Mouse (Mus musculus): ENCODE data around the gene Cdk15.

The Cdk15 gene

DNA sequence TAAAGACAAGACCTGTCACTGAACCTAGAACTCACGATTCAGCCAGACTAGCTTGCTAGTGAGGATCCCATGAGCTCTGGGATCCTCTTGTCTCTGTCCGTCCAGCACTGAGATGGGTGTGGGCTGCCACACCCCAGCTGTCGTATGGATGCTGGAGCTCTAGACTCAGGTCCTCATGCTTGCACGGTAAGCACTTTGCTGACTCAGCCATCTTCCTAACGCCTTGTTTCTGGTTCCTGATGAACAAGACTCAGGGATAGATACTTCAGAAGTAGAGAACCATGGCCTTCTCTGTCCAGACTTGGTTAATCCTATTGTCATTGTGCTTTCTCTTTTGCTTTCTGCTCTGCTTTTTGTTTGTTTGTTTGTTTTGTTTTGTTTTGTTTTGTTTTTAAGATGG is 29.2 kb downstream of the Cdk15 start:
- peak; percentile 65 for DNase-seq

DNA sequence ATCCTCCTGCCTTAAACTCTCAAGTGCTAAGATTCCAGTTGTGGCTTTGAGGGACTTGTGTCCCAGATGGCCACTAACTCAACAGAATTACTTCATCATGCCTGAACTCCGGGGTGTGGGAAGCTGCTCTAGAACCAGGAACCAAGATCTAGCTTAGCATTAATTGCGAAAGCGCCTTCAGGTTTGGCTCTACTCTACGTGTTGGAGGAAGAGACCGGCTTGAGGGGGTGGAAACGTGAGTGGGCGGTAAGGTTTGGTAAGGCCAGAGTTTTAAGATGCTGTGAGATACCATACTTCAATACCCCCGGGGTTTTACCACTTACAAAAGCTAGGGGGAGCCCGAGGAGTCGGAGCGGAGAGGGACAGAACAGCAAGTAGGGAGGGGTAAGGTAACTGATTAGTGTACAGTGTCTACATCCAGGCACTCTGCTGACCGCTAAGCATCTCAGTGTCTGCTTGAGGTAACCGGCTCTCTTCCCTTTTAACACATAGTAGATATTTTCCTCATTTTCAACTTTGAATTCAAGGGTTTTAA is 29.7 kb downstream of the Cdk15 start:
- peak; percentile 81 for DNase-seq

DNA sequence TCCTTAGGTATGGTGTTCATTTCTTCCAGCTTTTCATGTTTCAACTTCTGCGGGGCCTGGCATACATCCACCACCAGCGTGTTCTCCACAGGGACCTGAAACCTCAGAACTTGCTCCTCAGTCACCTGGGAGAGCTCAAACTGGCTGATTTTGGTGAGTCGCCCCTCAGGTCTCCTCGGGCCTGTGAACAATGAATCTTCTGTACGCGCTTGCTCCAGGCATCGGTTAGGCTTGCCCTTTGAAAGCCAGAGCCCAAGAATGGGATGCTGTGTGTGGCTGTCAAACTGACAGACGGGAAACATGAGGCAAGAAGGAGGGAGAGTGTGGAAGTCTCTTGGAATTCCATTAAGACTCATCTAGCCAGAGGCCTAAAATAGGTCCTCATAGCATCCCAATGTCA is 31.0 kb downstream of the Cdk15 start:
- DNase-seq: peak; percentile 74

DNA sequence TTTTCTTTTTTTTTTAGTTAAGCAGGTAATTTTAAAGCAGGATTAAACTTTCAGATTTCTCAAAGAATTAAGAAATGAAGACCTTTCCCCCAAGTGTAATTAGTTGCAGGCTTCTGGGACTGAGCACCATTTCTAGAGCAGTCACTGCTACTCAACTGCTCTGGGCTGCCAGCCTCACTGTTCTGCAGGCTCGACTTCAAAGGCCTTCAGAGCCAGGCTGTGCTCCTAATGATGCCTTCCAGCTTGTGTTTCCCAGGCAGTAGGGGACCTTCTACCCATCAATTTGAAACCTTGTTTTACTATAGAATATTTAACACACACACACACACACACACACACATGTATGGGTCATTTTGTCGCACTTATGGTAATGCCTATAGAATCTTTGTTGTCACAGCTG is 34.9 kb downstream of the Cdk15 start:
- peak; percentile 35 for DNase-seq

DNA sequence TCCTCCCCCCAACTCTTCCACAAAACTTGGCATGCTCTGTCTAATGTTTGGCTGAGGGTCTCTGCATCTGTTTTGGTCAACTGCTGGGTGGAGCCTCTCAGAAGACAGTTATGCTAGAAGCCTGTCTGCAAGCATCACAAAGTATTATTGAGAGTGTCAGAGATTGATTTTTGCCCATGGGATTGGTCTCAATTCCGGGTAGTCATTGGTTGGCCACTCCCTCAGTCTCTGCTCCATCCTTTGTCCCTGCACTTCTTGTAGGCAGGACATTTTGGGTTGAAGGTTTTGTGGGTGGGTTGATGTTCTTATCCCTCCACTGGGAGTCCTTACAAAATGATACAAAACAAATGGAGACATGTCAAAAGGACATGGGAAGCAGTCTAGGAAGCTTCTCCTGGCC is 39.1 kb downstream of the Cdk15 start:
- DNase-seq: peak; percentile 68

DNA sequence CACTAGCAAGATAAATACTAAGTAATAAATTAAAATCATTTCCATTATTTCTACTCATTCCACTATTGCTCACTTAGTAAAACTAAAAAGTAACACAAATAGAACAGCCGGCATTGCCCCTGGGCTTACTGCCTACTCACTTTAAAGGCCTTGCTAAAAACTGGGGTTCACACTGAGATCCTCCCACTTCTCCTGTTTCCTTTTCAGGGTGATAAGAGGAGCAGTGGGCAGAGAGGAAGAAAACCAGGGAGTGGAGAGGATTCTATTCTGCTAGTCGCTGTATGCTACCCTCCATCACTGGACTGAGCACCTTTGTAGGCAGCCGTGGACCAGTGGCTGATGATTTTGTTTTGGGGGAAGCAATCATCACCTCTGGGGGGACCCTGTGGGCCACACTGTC is 40.5 kb downstream of the Cdk15 start:
- peak; percentile 40 for DNase-seq

DNA sequence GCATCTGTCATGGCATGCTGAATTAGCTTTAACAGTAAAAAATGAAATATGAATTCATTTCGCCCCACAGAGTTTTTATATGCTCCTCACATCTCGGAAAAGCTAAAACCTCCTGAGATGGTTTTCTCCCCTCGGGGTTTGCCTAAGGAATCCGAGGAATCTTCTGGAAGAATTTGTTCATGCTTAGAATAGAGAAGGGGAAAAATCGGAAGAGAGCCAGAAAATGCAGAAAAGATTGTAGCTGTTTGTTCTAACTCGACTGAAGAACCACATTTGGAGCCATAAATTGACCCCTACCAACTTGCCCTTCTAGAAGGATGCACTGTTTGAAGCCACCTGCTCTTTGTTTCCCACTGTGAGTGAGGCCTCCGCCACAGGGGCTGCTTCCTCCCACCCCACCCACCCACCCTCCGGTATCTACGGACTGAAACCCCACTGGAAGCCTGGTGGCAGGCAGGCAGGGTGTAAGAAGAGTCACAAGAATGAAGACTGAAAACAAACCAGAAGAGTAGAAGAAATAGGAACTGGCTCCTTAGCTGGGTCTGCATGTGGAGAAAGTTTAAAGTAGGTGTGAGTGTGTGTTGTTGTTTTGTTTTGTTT is 41.9 kb downstream of the Cdk15 start:
- DNase-seq: peak; percentile 64

DNA sequence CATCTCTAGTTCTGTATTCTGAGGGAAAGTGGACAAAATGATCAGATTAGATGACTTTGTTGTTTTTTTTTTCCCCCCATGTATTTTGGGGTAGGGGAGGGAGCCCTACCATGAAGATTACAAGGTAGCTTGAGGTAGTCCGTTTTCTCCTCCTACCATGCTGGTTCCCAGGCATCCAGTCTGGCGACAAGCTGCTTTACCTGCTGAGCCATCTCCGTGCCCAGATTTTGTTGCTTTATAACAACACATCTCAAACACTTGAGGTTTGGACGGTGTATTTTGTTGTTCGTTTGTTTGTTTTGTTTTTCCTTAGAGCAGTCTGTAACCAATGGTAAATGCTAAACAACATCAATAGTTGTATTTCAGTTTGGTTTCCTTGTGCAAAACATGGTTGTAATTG is 50.6 kb downstream of the Cdk15 start:
- peak; percentile 18 for DNase-seq

DNA sequence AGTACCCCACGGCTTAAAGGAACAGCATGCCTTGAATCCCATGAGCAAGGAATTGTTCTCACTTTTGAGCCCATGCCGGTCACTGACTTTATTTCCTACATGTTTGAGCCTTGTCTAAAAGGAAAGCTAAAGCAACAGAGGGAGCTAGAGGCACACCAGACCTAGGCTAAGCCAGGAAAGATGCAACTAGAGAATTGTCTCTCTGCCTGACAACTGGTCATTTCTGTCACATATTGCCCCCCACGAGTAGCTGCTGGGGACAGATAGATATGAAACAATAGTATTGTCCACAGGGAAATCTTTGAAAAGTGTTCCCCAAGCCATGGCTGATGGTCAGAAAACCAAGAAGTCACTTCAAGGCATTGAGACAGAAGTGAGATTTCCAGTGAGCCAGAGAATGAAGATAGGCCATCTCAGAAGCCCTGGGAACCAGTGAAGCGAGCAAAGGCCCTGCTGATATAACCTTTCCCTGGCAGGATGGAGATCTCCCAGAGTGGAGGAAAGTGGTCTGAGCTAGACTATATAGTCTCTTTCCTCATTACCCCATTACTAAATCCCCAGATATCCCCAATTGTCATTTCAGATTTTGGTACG is 54.7 kb downstream of the Cdk15 start:
- no peak for DNase-seq

DNA sequence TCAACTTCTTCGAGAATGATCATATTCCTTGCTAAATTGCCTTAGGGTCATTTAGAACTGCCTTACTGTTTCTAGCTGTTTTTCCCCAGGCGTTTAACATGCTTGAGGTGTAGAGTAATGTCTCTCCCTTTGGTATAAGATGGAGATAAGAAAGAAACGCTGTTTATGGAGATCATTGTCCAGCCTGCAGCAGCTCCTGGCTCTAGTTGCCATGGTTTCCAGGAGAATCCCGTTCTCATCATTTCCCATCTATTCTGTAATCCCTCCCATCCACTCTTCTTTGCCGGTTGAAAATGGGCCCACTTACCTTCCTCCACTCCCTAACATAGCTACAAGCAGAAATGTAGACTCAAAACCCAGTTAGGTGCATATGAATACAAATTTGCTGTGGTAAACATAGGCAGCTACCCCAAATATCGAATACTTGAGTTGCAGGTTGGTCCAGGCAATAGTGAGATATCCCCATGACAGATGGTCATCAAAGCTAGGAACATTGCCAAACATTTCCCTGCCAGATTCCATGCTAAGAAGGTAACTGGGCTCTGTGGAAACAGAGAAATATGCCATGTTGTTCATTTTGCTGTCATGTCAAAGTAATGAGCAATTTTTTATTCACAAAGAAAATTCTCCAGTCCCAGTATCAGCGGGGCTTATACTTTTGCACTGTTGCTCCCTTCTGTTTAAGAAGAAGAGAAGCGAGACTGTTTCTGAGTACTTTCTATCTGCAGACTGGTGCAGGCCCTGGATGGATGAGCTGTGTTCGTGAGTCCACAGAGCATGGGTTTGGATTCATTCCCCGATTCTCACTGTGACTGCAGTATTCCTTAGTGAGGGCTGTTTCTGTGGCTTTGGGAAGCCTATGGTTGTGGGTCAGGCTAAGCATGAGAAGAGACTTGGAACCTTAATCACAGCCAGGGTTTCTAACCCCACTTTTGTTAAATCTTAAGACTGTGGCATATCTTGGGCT is 55.8 kb downstream of the Cdk15 start:
- DNase-seq: peak; percentile 59

DNA sequence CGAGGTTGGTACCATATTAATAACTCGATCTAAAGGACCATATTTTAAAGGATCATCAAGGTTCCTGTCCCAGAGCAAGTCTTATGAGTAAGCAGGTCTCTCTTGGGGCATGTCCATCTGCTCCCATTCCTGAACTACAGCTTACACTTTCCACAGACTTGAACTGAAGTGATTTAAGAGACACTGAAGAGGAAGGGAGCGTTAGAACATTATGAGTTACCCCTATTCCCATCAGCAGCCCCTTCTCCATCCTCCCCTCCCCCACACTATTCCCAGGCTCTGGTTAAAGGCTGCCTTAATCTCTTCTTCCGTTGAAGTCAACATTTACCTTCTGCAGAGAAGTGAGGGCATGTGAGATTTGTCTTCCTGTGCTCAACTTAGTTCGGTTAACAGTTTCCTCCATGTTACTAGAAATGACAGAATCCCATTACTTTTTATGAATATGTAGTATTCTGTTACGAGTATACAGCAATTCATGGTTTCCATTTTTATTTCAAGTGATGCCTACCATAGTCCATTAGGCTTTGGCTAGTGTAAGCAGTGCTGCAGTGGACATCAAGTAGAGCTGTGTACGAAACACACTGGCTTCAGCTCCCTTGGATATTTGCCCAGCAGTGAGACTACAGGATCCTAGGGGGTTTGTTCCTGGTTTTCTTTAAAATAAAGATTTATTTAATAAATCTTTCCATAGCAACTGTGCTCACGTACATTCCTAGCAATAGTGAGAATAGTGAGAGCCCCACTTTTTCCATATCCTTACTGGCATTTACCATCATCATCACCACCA is 56.6 kb downstream of the Cdk15 start:
- DNase-seq: peak; percentile 46

DNA sequence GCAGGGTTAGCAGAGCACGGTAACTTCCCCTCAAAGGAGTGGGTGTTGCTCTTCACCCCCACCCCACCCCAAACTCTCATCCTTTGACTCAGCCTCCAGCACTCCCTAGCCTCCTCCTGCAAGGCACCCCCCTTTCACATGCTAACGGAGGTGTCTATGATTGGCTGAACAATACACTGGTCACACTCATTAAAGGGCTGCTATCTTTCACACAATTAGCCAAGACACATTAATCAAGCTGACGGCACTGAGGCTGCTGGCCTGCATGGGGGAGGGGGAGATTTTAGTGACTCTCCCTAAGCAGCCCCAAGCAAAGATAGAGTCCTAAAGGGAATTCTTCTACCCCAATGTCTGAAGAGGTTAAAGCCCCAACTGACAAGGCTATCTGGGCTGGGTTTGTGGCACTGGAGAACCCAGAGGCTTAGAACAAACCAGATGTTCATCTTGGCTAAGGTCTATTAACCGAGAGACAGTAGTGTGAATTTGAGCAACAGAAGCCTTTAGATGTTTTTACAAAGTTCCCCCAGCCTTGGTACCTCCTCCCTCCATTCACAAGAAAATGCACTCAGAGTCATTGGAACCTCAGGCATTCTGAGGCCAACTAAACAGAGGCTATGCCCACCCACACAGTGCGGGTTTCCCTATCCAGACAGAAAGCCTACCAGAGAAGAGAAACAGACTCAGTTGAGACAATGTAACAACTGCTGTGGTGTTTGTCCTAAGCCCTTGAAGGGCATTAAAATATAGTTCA is 58.5 kb downstream of the Cdk15 start:
- DNase-seq: peak; percentile 78

DNA sequence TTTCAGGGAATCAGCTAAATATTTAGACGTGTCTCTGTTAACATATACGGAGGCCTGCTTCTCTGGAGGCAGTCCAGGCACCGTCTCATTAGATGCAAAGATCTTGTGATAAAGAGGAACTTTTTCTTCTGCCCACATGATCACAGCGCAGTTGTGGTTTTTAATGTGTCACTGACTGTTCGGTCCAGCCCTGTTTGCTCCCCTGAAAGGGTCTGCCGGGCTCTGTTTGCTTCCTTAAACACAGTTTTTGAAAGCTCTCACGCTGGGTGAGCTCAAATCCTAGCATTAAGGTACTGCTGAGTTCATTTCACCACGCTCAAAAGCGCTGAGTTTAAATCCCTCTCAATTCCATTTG is 59.3 kb downstream of the Cdk15 start:
- peak; percentile 92 for DNase-seq

DNA sequence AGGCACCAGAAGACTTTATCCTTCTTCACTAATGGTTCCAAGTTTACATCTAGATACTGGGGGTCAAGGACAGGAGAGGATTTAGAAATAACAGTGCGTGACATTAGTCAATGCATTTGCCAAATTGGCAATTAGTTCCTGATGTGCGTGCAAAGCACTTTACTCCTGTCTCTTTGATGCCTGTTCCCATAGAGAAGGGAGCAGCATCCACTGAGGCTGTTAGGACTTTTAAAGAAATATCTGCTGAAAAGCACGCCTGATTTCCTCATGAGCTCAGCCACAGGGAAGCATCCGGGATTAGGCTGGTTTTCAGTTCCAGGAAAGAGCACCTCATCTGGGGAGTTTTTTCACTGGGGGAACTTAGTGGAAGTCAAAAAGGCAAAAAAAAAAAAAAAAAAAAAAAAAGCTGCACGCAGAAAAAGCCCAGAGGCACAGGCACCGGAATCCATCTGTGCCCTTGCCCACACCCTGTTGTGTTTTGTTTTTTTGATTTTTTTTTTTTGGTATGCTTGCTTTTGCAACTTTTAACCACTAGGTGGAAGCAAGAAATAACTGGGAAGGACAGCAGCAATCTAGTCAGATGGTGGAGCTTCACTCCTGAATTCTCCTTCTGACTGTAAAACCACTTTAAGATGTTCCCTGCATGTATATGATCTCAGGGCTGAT is 59.8 kb downstream of the Cdk15 start:
- peak; percentile 56 for DNase-seq

DNA sequence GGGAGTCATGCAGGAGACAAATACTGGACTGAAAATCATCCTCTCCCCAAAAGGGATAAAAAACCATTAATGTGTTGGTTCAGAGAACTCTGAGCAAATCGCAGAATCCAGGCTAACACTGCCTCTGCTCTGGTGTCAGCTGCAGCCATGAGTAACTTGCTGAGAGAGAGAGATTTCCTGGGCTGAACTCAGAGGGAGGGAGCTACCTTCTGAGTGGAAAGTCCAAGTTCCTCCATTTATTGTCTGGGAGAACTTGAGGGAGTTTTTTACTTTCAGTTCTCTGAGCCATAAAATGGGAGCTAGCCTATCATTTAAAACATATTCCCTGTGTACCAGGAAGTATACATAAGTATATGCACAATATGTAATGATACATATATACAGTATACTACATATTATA is 60.7 kb downstream of the Cdk15 start:
- DNase-seq: no peak

DNA sequence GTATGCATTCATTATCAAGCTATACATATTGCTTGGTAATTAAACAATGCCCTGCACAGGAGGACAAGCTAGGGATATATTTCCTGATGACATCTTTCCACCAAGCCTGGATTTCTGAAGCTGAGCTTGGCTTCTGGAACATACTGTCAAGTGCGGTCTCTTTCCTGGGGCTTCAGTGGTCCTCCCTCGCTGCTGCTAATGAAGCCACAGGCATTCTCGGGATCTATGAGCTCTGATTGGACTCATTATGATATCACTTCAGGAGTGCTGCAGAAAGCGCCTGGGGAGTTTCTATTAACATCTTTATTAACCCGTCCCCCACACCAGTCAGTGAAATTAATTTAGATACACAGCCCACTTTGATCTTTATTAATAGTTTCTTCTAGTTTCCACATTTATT is 62.2 kb downstream of the Cdk15 start:
- peak; percentile 65 for DNase-seq

DNA sequence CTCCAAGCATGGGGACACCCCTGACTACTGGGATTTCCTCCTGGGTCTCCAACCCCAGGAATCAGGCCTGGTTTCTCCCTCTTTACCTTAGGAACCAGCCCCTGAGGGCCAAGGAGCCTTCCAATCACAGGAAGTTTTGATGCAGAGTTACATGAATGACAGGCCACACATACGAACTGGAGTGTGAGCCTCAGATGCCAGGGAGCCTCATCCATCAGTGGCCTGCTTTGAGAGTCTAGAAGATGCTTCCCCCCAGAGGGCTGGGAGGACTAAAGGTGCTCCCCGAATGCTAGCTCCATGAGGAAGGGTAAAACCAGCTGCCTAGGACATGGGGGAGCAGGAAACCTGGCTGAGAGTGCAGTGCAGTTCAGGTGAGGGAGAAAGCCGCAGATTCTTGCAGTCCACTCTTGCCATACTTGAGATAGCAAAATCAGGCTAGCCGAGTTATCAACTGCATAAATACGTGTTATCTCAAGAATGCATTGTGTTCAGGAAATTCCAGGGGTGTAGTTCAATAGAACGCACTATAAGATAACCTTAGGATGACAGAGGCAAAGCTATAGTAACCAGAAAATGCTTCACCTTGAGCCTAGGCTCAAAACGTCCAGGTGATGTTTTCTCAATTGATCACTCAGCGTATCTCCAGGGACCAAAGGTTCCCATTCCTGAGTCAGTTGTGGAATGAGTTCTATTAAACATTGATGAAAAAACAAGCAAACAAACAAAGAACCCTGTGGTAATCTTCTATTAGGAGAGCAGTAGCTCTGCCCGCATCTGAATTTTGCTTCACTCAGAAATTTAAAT is 64.6 kb downstream of the Cdk15 start:
- DNase-seq: peak; percentile 78

DNA sequence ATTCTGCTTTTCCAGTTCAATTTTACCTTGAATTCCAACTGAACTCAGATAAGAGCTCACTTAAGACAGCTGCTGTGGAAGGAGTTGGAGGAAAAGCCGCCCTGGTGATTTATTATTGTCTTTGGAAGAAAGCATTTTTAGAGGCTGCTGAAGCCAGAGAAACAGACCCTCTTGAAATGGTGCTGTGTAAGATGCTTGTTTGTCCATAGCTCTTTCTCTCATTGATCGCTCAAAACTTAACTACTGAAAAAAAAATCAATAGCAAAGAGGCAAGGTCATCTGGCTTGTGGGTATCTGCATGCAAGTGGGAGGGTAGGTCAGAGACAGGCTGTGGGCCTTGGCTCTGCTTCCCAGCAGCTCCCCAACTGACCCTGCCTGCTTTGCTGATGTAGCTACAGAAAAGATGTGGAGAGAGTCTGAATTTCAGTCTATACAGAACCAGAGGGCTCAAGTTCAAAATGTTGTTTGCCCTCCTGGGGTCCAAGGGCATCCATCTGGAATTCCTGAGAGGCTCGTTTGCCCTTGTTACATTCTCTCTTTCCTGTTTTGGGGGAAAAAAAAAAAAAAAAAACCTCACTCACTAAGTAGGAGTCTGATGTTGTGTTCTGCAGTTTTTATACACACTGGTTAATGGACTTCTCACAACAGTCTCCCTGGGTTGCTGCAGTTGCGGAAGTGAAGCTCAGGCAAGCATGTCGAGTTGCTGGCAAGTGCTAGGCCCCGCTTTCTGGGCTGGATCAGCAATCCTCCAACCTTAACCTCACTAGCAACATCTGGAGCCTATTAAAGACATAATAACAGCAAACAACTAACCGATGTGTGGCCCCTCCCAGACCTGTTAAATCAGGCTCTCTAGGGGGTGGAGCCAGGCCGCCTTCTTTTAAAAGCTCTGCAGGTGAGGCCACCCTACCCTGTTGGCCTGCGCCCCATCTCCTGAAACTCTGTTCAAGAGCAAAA is 65.5 kb downstream of the Cdk15 start:
- DNase-seq: peak; percentile 82

DNA sequence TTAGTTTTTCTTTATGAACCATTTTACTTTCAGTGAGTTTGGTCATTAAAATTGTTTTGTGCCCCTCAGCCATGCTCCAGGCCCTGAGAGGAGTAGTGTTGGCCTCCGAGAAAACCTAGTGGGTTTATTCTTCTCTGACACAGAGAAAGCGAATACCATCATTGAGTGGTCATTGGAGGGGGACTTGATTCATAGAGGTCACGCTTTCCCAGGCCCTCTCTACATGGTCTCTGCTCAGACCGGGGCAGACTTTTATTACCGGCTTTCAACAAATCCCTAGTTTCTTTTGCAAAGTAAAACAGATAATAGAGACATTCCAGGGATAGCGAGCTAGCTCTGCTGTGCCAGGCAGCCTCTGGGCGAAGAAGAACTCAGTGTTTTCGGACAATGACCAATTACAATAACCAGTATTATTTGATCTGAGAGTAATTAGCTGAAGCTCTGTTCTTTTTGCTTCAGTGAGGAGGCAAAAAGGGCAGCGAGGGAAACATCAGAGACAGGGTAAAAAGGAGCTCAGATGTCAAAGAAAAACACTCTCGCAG is 70.2 kb downstream of the Cdk15 start:
- peak; percentile 48 for DNase-seq

Data from heart, adult 11 months (tissue).